Mouse (Mus musculus): ENCODE results near the gene 2210017I01Rik.

DNA sequence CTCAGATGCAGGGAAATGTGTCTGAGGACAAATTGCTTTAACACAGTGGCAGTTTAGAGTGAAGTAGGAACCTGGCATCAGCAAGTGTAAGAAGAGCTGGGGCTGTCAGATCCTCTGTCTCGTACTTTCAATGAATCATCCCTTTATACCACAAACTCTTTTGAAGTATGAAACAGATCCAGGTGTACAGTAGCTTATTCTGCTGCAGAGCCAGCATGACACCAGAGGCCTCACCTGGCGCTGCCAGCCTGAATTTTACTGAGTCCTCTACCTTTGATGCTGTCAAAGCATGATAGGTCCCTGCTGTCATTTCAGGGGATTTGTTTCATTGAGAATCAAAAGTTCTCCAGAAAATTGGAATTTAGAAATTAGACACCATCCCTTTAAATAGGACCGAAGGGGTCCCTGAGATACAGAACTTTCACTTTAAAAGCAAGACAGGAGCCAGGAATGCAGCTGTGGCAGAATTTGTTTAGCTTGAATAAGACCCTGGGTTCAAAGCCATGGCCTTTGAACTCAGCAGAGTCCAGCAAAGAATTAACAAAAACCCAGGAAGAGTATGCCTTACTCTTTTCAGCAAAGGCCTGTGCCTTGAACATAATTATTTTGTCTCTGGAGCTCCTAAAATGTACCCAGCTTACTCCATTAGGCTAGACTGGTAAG, 24.0 kb downstream of the 2210017I01Rik start:
- TF ChIP-seq POLR2A (IDR thresholded peaks at IDR 0.05; ENCODE audit: insufficient read depth, low read length) (no peak), CTCF (IDR thresholded peaks at IDR 0.05; ENCODE audit: low read depth, low read length) (no peak)

All from ES-Bruce4 (cell line).